Mouse (Mus musculus) monocyte, adult 5-6 weeks (primary cell): ENCODE results near the gene Dao. TPM values are rescaled to one million over a fixed set of nuclear protein-coding genes. Genes with fewer than 3 reads are reported as not detected.
A peak's percentile ranks its signal among the peaks of the same experiment; 100 is the strongest.

ENCODE experiments used
- ATAC-seq: fragments of 153-309, 156-312 bp; replicated peaks from 2 replicates; pipeline ENCODE4 v1.8.0; 2017; ENCODE audit warnings: mild to moderate bottlenecking; ENCODE audit not compliant: low TSS enrichment, insufficient number of reproducible peaks, severe bottlenecking, poor library complexity, low FRiP score
- total RNA-seq: library from RNA; stranded (forward); fragments of 200-1000, 200-491, 200-594 nt; gene quantifications from 3 replicates; pipeline ENCODE4 v1.2.3, GENCODE M21; 2017

The Dao gene
- total RNA-seq, 1 experiment from 2014 or later: not detected

GRCm38 (mm10) chr5:114052246-114052761, 48.8 kb downstream of the Dao start:
- peak; percentile 62; the same call in 1 of the 2 replicates for ATAC-seq

DNA sequence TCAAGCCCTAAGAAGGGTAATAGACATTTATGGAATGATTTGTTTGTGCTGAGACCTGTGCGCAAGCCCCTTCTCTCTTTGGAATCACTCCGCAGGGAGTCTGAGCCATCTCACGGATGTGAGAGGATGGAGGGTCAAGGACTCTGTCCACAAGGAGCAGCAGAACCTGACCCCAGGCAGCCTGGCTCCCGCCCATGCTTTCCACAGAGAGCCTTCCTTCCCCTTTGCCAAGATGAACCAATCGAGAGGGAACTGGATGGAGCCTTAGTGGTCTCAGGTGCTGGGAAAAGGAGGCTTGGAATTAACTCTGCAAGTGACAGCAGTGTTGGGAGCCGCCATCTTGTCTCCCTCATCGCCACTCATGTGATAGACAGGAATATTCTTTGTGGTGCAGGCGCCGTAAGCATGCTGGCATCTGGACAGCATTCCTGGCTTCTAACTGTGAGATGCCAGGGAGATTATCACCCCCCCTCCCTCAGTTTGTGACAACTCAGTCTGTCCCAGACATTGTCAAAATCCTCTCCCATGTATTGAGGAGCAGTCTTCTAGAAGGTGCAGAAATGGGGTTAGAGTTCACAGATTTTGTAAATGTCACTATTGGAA, 53.7 kb downstream of the Dao start:
- ATAC-seq: no peak

GRCm38 (mm10) chr5:114061675-114062074, 58.2 kb downstream of the Dao start:
- no peak for ATAC-seq

GRCm38 (mm10) chr5:114063958-114064357, 60.5 kb downstream of the Dao start:
- ATAC-seq: no peak

DNA sequence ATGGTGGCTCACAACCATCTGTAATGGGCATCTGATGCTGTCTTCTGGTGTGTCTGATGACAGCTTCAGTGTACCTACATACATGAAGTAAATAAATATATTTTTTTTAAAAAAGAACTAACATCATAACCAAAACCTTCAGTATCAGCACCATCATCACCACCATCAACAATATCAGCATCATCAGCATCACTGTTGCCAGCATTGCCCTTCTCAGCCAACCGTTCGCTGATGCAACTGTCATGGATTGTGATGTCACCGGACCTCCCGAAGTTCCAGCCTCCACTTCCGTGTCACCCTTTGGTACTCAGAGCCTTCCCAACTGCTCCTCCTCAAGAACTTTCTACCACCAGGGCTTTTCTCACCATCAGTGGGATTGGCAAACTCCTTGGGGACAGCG, 61.7 kb downstream of the Dao start, which contains the start of gene Usp30:
Gene Usp30, plus strand, starts transcription at position 301 of the 400 bp plus-strand sequence.
- ATAC-seq: no peak

DNA sequence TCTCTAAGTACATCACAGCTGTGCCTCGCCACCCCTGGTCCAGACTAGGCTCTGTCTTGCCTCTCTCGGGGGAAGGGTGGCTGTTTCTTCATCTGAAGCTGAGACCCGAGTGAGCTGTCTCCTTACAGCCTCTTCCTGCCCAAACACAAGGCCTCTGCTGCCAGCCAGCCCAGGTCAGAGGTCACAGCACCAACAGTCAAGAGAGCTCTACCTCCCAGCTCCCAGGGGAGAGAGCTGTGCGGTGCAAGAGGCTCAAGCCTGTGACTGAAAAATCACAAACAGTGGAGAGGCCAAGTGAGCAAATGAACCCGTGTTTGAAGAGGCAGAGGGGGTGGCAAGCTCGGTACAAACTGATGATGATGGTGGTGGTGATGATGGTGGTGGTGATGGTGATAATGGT, 63.1 kb downstream of the Dao start:
- no peak for ATAC-seq

- ATAC-seq: no peak
Measured at GRCm38 (mm10) chr5:114067543-114067942, 64.0 kb downstream of the Dao start.

DNA sequence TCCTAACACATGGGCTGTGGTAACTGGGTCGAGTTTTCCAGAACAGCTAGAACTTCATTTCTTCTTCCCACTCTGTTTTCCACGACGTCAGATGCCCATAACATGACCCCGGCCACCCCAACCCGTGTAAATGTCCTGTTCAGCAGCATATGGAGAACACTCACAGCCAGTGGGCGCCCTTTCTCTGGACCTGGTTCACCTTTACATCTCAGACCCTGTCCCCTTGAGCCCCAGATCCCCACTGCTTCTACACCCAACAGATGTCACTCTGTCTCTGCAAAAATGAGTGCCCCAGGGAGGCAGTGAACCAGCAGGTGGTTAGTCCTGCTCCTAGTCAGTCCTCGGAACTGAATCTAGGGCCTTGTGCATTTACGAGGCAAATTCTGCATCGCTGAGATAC, 64.5 kb downstream of the Dao start:
- ATAC-seq: no peak

- ATAC-seq: no peak
Measured at GRCm38 (mm10) chr5:114070858-114071257, 67.4 kb downstream of the Dao start.

DNA sequence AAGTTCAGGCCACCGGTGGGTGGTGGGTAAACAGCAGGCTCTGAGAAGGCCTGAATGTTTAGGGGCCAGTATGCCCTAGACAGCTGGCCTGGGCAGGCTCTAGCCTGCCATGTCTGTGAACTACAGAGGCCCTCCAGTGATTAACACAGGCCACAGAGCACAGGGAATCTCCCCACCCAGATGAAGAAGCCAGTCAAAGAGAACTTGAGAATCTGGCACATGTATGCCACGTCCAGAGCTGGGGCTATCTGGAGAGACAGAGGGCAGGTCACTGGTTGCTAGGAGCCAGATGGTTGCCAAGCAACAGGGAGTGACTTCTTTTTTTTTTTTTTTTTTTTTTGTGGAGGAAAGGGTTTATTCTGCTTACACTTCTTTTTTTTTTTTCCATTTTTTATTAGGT, 68.8 kb downstream of the Dao start:
- no peak for ATAC-seq

Other genes with a start within 250 kb of the Dao start
- gene Sart3, start 231.2 kb upstream of the Dao start, total RNA-seq: 34.4 to 48.1 TPM (median 42.3 TPM) in 3 replicates
- gene Iscu, start 231.0 kb upstream of the Dao start, total RNA-seq: 110 to 223 TPM (median 180 TPM) in 3 replicates
- gene Tmem119, start 203.2 kb upstream of the Dao start, total RNA-seq: not detected in 3 replicates
- 212 to 415 TPM (median 221 TPM) in 3 replicates for gene Selplg, start 171.1 kb upstream of the Dao start, total RNA-seq
- gene Coro1c, start 94.9 kb upstream of the Dao start, total RNA-seq: 129 to 177 TPM (median 136 TPM) in 3 replicates
- 11.1 to 23.4 TPM (median 17.9 TPM) in 3 replicates for gene Ssh1, start 9.8 kb upstream of the Dao start, total RNA-seq
- gene Usp30, start 61.8 kb downstream of the Dao start, total RNA-seq: 3.3 to 14.0 TPM (median 11.0 TPM) in 3 replicates
- not detected in 3 replicates for gene Svop, start 87.9 kb downstream of the Dao start, total RNA-seq
- gene Alkbh2, start 124.5 kb downstream of the Dao start, total RNA-seq: 1.6 to 12.8 TPM (median 8.9 TPM) in 3 replicates
- gene Ung, start 126.7 kb downstream of the Dao start, total RNA-seq: 1.9 to 4.0 TPM (median 2.7 TPM) in 3 replicates
- gene Acacb, start 142.8 kb downstream of the Dao start, total RNA-seq: 0.10 to 0.21 TPM (median 0.19 TPM) in 3 replicates